Mouse (Mus musculus): ENCODE data around the gene Arih2. TPM values are rescaled to one million over a fixed set of nuclear protein-coding genes. Genes with fewer than 3 reads are reported as not detected.
"Not testable (repeated sequence)": the region's sequence is repeated elsewhere in the genome, so short reads cannot be mapped to it uniquely, and the experiment has no call there.

Arih2 gene
- total and polyA plus RNA-seq, 3 experiments, result 77.4 to 153 (median 86.9) TPM

DNA sequence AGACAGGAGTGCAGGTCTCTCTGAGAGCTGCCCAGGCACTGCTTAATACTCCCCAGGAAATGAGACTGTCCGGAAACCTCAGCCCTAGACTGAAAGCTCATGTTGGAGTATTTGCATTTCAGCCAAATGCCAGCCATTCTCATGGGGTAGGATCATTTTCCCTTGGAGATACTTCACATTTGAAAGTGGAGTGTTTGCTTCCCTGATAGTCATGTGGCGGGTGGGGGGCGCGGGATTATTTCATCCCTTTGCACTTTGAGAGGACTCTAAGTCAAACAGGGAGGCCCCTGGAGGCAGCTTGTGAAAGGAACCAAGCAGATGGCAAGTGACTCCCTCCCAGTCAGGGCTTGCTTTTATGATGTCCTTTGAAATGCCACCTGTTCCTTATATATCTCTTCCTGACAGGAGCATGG lies 37.3 kb upstream of the Arih2 start:
- peaks cover 35% of the 10 kb centered on the region for H3K36me3 ChIP-seq (replicated peaks)
- TF ChIP-seq GATA1 (IDR thresholded peaks at IDR 0.05; ENCODE audit: borderline replicate concordance, low read length) (no peak), POLR2AphosphoS5 (IDR thresholded peaks at IDR 0.05; ENCODE audit: insufficient replicate concordance, low read depth, low read length) (no peak), GATA2 (IDR thresholded peaks at IDR 0.05; ENCODE audit: borderline replicate concordance, low read depth, low read length) (no peak), TAL1 (conservative IDR thresholded peaks at IDR 0.05; ENCODE audit: low read depth, low read length) (no peak), CTCF (IDR thresholded peaks at IDR 0.05; ENCODE audit: low read depth, low read length) (no peak)
- peaks cover 3% of the 10 kb centered on the region; the same call in 1 of the 2 replicates for H3K4me1 ChIP-seq (ENCODE audit: insufficient read depth, low read depth, low read length)
- H3K9me3 ChIP-seq (replicated peaks), result no peaks in the 10 kb centered on the region
- DNase-seq (ENCODE audit: low spot score), result no peak
- peaks cover 8% of the 10 kb centered on the region for H3K27me3 ChIP-seq (ENCODE audit: insufficient read depth, low read length)
- no peak overlapping the region for H3K4me3 ChIP-seq (ENCODE audit: low read depth, low read length)
- no peak for ATAC-seq (ENCODE audit: extremely low read depth, insufficient number of reproducible peaks, low FRiP score, poor library complexity, severe bottlenecking)

DNA sequence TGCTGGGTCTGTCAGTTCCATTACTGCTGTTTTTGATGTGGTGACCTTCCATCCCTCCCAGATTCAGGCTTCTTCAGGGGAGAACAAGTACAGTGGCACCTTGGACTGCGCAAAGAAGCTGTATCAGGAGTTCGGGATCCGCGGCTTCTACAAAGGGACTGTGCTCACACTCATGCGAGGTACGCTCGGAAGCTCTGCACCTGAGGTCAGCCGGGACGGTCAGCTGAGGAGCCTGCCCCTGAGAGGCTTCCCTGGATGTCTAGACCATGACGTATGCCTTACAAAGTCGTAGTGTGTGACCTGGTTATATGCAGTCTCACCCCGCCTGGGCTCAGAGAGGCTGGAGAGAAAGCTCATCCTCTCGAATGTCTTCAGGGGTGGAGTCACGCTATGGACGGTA lies 30.8 kb upstream of the Arih2 start:
- no peaks in the 10 kb centered on the region for H3K4me1 ChIP-seq (ENCODE audit: insufficient read depth, low read depth, low read length)
- DNase-seq (ENCODE audit: low spot score) (no peak), ATAC-seq (ENCODE audit: extremely low read depth, insufficient number of reproducible peaks, low FRiP score, poor library complexity, severe bottlenecking) (no peak)
- peaks cover 82% of the 10 kb centered on the region for H3K36me3 ChIP-seq (replicated peaks)
- no peak overlapping the region for H3K4me3 ChIP-seq (ENCODE audit: low read depth, low read length)
- H3K27me3 ChIP-seq (ENCODE audit: insufficient read depth, low read length), result no peaks in the 10 kb centered on the region
- H3K9me3 ChIP-seq (replicated peaks), result no peaks in the 10 kb centered on the region
- TF ChIP-seq GATA1 (IDR thresholded peaks at IDR 0.05; ENCODE audit: borderline replicate concordance, low read length) (no peak), CTCF (IDR thresholded peaks at IDR 0.05; ENCODE audit: low read depth, low read length) (no peak), TAL1 (conservative IDR thresholded peaks at IDR 0.05; ENCODE audit: low read depth, low read length) (no peak), GATA2 (IDR thresholded peaks at IDR 0.05; ENCODE audit: borderline replicate concordance, low read depth, low read length) (no peak), POLR2AphosphoS5 (IDR thresholded peaks at IDR 0.05; ENCODE audit: insufficient replicate concordance, low read depth, low read length) (no peak)

DNA sequence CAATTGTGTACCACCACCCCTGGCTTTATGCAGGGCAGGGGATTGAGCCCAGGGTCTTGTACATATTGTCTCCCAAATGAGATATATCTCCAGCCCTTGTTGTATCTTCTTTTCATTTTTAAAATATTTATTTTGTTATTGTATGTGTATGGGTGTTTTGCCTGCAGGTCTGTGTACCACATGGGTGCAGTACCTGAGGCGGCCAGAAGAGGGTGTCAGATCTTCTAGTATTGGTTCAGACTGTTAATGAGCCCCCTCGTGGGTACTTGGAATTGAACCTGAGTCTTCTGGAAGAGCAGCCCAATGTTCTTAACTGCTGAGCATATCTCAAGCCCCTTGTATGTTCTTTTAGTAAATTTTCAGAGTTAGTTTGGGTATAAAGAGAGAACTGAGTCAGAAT lies 24.0 kb upstream of the Arih2 start:
- Histone ChIP-seq H3K9me3 (replicated peaks) (no peaks in the 10 kb centered on the region), H3K4me3 (ENCODE audit: low read depth, low read length) (no peak overlapping the region), H3K4me1 (ENCODE audit: insufficient read depth, low read depth, low read length) (no peaks in the 10 kb centered on the region), H3K36me3 (replicated peaks) (peaks cover 73% of the 10 kb centered on the region), H3K27me3 (ENCODE audit: insufficient read depth, low read length) (no peaks in the 10 kb centered on the region)
- TF ChIP-seq CTCF (IDR thresholded peaks at IDR 0.05; ENCODE audit: low read depth, low read length), result peak; percentile 26
- no peak for TF ChIP-seq GATA1 (IDR thresholded peaks at IDR 0.05; ENCODE audit: borderline replicate concordance, low read length)
- DNase-seq (ENCODE audit: low spot score) (no peak), ATAC-seq (ENCODE audit: extremely low read depth, insufficient number of reproducible peaks, low FRiP score, poor library complexity, severe bottlenecking) (no peak)

DNA sequence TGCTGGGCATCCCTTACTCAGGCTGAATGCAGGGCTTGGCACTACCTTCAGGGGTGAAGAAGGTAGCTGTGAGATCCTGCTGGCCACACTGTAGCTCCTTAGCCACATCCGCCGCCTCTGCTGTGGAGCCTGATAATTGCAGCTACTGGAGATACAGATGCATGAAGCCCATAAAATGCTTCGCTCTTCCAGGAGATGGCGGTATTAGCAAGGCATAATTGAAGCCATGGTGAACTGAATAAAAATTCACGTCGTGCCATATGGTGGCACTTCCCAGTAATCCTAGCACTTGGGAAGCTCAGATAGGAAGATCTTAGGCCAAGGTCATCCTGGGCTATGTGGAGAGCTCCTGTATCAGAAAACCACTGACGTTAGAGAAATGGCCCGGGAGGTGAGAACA lies 20.7 kb upstream of the Arih2 start:
- Histone ChIP-seq H3K36me3 (replicated peaks) (peaks cover 62% of the 10 kb centered on the region), H3K4me3 (ENCODE audit: low read depth, low read length) (no peak overlapping the region), H3K4me1 (ENCODE audit: insufficient read depth, low read depth, low read length) (peaks cover 3% of the 10 kb centered on the region; the same call in 1 of the 2 replicates), H3K27me3 (ENCODE audit: insufficient read depth, low read length) (no peaks in the 10 kb centered on the region), H3K9me3 (replicated peaks) (no peaks in the 10 kb centered on the region)
- no peak for TF ChIP-seq POLR2AphosphoS5 (IDR thresholded peaks at IDR 0.05; ENCODE audit: insufficient replicate concordance, low read depth, low read length)
- no peak for TF ChIP-seq GATA1 (IDR thresholded peaks at IDR 0.05; ENCODE audit: borderline replicate concordance, low read length)
- TF ChIP-seq GATA2 (IDR thresholded peaks at IDR 0.05; ENCODE audit: borderline replicate concordance, low read depth, low read length), result no peak
- TF ChIP-seq CTCF (IDR thresholded peaks at IDR 0.05; ENCODE audit: low read depth, low read length), result no peak
- TF ChIP-seq TAL1 (conservative IDR thresholded peaks at IDR 0.05; ENCODE audit: low read depth, low read length), result no peak
- DNase-seq (ENCODE audit: low spot score) (no peak), ATAC-seq (ENCODE audit: extremely low read depth, insufficient number of reproducible peaks, low FRiP score, poor library complexity, severe bottlenecking) (no peak)

DNA sequence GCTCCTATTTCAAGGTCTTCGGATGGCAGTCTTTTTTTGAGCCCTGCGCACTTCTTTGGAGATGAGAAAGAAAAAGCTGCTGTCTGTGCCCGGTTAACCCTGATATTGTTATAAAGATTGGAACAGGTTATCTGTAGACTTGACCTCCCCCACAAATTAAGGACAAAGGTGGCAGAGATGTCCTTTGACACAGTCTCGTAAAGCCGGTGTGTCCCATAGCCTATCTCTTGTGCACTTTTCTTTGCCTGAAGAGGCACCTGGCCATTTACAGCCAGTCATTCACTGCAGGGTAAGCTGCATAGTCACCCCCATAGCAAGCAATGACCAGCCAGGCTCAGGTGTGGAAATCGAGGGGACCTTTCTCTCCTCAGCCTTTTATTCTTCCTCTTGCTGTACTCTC lies 13.5 kb upstream of the Arih2 start:
- Histone ChIP-seq H3K27me3 (ENCODE audit: insufficient read depth, low read length) (no peaks in the 10 kb centered on the region), H3K36me3 (replicated peaks) (peaks cover 13% of the 10 kb centered on the region), H3K9me3 (replicated peaks) (no peaks in the 10 kb centered on the region), H3K4me1 (ENCODE audit: insufficient read depth, low read depth, low read length) (peaks cover 19% of the 10 kb centered on the region), H3K4me3 (ENCODE audit: low read depth, low read length) (peak overlapping the region; percentile 89)
- no peak for ATAC-seq (ENCODE audit: extremely low read depth, insufficient number of reproducible peaks, low FRiP score, poor library complexity, severe bottlenecking)
- no peak for DNase-seq (ENCODE audit: low spot score)
- TF ChIP-seq GATA1 (IDR thresholded peaks at IDR 0.05; ENCODE audit: borderline replicate concordance, low read length) (no peak), GATA2 (IDR thresholded peaks at IDR 0.05; ENCODE audit: borderline replicate concordance, low read depth, low read length) (no peak), POLR2AphosphoS5 (IDR thresholded peaks at IDR 0.05; ENCODE audit: insufficient replicate concordance, low read depth, low read length) (no peak), TAL1 (conservative IDR thresholded peaks at IDR 0.05; ENCODE audit: low read depth, low read length) (no peak), CTCF (IDR thresholded peaks at IDR 0.05; ENCODE audit: low read depth, low read length) (no peak)

DNA sequence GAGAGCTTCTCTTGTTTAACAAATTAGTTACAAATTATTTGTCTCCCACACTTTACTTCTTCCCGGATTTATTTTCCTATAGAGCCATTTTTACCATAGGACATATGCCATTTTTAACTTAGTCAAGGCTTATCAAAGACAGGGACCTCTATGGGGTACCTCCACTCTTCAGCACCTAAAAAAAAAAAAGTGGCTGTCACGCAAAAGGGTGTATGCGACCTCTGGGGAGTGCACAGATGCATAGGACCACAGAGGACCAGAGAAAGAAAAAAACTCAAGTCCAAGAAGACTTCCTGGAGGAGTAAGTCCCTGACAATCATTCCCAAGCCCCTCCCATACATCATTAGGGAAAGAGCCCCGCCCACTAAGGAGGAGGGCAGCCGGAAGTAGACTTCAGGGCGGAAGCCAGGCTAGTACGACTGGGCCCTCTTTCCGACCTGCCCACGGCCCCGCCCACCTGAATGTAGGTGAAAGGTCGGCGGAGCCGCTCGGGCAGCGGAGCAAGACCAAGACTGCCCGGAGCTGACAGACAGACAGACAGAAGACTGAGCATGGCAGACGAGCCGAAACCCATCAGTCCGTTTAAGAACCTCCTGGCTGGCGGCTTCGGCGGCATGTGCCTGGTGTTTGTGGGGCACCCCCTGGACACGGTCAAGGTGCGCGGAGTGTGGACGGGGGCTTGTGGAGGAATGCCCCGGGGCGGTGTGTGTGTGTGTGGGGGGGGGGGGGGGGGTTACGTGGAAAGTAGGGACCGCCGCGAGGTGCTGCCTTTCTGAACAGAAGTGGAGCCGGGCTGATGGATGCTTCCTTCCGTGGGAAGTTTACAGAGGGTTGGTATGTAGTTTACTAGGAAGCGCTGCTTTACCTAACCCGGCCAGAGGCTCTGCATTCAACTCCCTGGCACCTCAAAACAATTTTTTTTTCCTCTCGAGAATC lies 12.8 kb upstream of the Arih2 start, which contains the start of gene Slc25a20:
Gene Slc25a20 (plus strand): TSS at position 412 of the 936 bp plus-strand sequence.
- Histone ChIP-seq H3K4me1 (ENCODE audit: insufficient read depth, low read depth, low read length) (peaks cover 17% of the 10 kb centered on the region), H3K36me3 (replicated peaks) (peaks cover 6% of the 10 kb centered on the region), H3K4me3 (ENCODE audit: low read depth, low read length) (peak within 1 kb of the TSS; percentile 89), H3K9me3 (replicated peaks) (no peaks in the 10 kb centered on the region), H3K27me3 (ENCODE audit: insufficient read depth, low read length) (no peaks in the 10 kb centered on the region)
- TF ChIP-seq GATA2 (IDR thresholded peaks at IDR 0.05; ENCODE audit: borderline replicate concordance, low read depth, low read length) (no peak), CTCF (IDR thresholded peaks at IDR 0.05; ENCODE audit: low read depth, low read length) (no peak), GATA1 (IDR thresholded peaks at IDR 0.05; ENCODE audit: borderline replicate concordance, low read length) (no peak), TAL1 (conservative IDR thresholded peaks at IDR 0.05; ENCODE audit: low read depth, low read length) (no peak), POLR2AphosphoS5 (IDR thresholded peaks at IDR 0.05; ENCODE audit: insufficient replicate concordance, low read depth, low read length) (no peak)
- peak; percentile 97 for ATAC-seq (ENCODE audit: extremely low read depth, insufficient number of reproducible peaks, low FRiP score, poor library complexity, severe bottlenecking)
- DNase-seq (ENCODE audit: low spot score), result peak; percentile 75

DNA sequence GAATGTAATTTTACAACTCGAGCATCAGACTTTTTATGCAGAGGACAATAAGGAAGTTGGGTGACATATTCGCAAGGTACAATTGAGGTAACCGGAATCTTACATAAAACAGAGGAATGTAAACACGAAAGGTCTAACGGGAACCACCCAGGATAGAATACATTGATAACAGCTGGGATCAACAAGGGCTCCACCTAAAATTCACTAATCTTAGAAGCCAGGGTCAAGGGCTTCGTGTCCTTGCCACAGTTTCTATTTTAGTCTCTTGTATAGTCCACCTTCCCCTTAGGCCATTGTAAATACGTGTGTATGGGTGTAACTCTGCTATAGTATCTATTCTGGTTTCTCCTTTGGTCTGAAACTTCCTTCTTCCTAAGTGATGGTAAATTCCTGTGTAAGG lies 6.7 kb upstream of the Arih2 start:
- H3K4me3 ChIP-seq (ENCODE audit: low read depth, low read length); H3K36me3 ChIP-seq (replicated peaks); ATAC-seq (ENCODE audit: extremely low read depth, insufficient number of reproducible peaks, low FRiP score, poor library complexity, severe bottlenecking); H3K9me3 ChIP-seq (replicated peaks); DNase-seq (ENCODE audit: low spot score); H3K27me3 ChIP-seq (ENCODE audit: insufficient read depth, low read length): not testable (repeated sequence)
- H3K4me1 ChIP-seq (ENCODE audit: insufficient read depth, low read depth, low read length), result peaks cover 17% of the 10 kb centered on the region
